Mouse (Mus musculus) intestine, postnatal 0 days (tissue): ENCODE results near the gene Scamp1. TPM values are rescaled to one million over a fixed set of nuclear protein-coding genes. Genes with fewer than 3 reads are reported as not detected.

Experiments used
- ATAC-seq: fragments of 200-750 bp; cut with Nextera tagmentation; 2 replicates; pipeline ENCODE4 v1.8.0; 2017; ENCODE audit warnings: mild to moderate bottlenecking, moderate TSS enrichment, moderate library complexity
- H3K27ac ChIP-seq: fragments of 300-500 bp; sonication (generic); 2 replicates; pipeline ENCODE4 v1.5.1; 2014; ENCODE audit warnings: mild to moderate bottlenecking, low read depth, low read length, moderate library complexity
- H3K27me3 ChIP-seq: fragments of 300-500 bp; sonication (generic); replicated peaks from 2 replicates; pipeline ENCODE4 v1.6.1; 2014; ENCODE audit warnings: low read length, mixed read lengths; ENCODE audit not compliant: control insufficient read depth, insufficient read depth
- H3K36me3 ChIP-seq: fragments of 300-500 bp; sonication (generic); 2 replicates; pipeline ENCODE4 v1.6.1; 2014; ENCODE audit warnings: mild to moderate bottlenecking, moderate library complexity; ENCODE audit not compliant: control insufficient read depth, insufficient read depth
- H3K4me1 ChIP-seq: fragments of 300-500 bp; sonication (generic); replicated peaks from 2 replicates; pipeline ENCODE4 v1.6.1; 2014; ENCODE audit warnings: antibody characterized with exemption, low read length, mixed read lengths; ENCODE audit not compliant: control insufficient read depth, insufficient read depth
- H3K4me2 ChIP-seq: fragments of 300-500 bp; sonication (generic); replicated peaks from 2 replicates; pipeline ENCODE4 v1.6.1; 2014; ENCODE audit warnings: low read depth, mild to moderate bottlenecking, moderate library complexity
- H3K4me3 ChIP-seq: fragments of 300-500 bp; sonication (generic); 2 replicates; pipeline ENCODE4 v1.5.1; 2014; ENCODE audit warnings: low read depth, low read length
- H3K9ac ChIP-seq: fragments of 300-500 bp; sonication (generic); 2 replicates; pipeline ENCODE4 v1.6.1; 2014; ENCODE audit warnings: mild to moderate bottlenecking, low read depth, low read length
- H3K9me3 ChIP-seq: fragments of 300-500 bp; sonication (generic); 2 replicates; pipeline ENCODE4 v1.6.1; 2016; ENCODE audit warnings: mixed run types; ENCODE audit not compliant: control insufficient read depth
- CTCF ChIP-seq: sonication (generic); IDR thresholded peaks from 2 replicates; pipeline ENCODE4 v1.5.1; 2016; ENCODE audit warnings: low read depth, mild to moderate bottlenecking, control low read depth, antibody characterized with exemption, moderate library complexity
- WGBS: fragments of 180-500 bp; shearing (Covaris S2); extraction: QIAGEN DNeasy Blood & Tissue Kit; methylation state at CpG from one replicate; pipeline ENCODE4 v1.1.7; 2014; 5-methylcytosine and 5-hydroxymethylcytosine counted together
- polyA plus RNA-seq: library from polyadenylated mRNA; unstranded; fragments of >200 nt; fragmentation: Nextera tagmentation; extraction: Ambion mirVana; gene quantifications from 2 replicates; pipeline ENCODE4 v1.2.1, GENCODE M21; 2015

Scamp1 gene
- polyA plus RNA-seq, 1 experiment from 2014 or later = 11.8 TPM

DNA sequence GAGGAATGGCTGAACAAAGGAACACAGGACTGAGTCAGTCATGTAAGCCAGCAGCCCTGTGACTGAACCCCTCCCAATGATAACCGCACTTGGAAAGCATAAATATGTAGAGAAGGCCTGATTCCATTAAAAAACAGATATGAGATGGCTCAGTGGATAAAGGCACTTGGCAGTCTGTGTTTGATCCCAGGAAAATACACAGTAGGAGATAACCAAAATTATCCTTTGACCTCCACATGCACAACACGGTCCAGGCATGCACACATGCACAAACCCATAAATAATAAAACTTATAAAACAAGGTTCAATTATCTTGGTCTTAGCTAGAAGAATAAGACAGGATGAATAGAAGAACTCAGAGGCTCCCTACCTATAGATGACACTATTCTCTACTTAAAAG lies 27.9 kb downstream of the Scamp1 start:
- TF ChIP-seq CTCF = no peak
- no peaks in the 10 kb centered on the region for H3K36me3 ChIP-seq
- H3K4me1 ChIP-seq = peaks cover 17% of the 10 kb centered on the region
- 29% methylated on average over 2 of the region's 2 CpGs for WGBS
- H3K27ac ChIP-seq = no peak overlapping the region; the same call in 1 of the 2 replicates
- no peaks in the 10 kb centered on the region for H3K27me3 ChIP-seq
- no peak for ATAC-seq
- H3K9me3 ChIP-seq = no peaks in the 10 kb centered on the region
- peak overlapping the region; percentile 13; the same call in 1 of the 2 replicates for H3K4me2 ChIP-seq
- H3K9ac ChIP-seq = no peak overlapping the region
- no peak overlapping the region for H3K4me3 ChIP-seq

DNA sequence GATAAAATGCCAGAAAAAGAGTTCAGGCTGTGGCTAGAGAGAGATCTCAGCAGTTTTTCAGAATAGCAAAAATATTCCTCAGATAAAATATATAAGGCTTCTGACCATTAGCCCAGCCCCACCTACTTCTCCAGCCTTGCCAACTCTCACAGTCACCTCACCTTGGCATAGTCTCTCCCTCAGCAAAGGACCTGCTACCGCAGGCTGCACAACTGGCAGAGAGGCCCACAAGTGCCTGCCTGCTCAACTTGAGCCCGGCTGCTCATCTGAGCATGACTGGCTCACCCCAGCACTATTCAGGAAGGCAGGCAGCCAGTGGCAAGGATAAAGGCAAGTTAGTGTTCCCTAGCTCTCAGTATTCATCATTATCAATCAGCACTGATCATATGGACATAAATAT lies 30.5 kb downstream of the Scamp1 start:
- H3K9ac ChIP-seq = no peak overlapping the region
- no peak for TF ChIP-seq CTCF
- H3K27me3 ChIP-seq = no peaks in the 10 kb centered on the region
- WGBS = 87% methylated on average over 2 of the region's 2 CpGs
- no peaks in the 10 kb centered on the region for H3K9me3 ChIP-seq
- ATAC-seq = no peak
- no peaks in the 10 kb centered on the region for H3K36me3 ChIP-seq
- no peak overlapping the region for H3K4me3 ChIP-seq
- no peak overlapping the region for H3K27ac ChIP-seq
- H3K4me1 ChIP-seq = peaks cover 17% of the 10 kb centered on the region
- no peak overlapping the region for H3K4me2 ChIP-seq

DNA sequence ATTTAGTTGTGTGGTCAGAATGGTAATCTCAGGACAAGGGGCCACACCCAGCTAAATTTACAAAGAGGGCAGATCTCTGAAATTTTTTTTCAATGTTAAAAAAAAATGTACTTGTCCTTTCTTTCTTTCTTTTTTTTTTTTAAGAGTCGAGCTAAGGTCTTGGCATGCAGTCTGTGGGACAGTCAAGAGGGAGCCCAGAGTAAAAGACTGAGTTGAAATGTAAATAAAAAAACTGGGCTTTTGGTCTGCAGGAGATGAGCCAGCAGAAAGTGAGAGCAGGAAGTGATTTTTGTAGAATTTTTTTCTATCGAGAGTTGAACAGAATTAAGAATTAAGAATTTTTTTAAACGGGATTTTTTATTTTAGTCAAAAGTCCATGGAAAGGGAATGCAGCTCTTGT lies 31.4 kb downstream of the Scamp1 start:
- H3K4me1 ChIP-seq = peaks cover 17% of the 10 kb centered on the region

DNA sequence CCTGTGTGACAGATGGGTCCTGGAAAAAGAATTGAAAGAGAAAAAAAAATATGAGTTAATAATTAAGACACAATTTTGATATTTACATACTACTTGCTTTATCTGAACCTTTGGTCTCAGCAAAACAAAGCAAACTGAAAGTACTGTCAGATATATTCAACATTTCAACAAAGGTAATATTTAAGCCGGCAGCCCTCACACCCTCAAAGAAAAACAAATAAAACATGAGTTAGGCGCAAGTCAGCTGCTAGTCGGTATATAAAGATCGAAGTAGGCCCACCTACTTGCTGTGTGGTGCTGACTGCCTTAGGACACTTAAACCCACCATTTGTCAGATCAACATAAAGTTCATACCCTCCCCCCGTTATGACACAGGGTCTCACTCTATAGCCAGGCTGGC lies 32.6 kb downstream of the Scamp1 start:
- Histone ChIP-seq H3K27me3 (no peaks in the 10 kb centered on the region), H3K9ac (no peak overlapping the region), H3K27ac (0 out of 2 replicates have a peak overlapping the region, but pooled peaks have one; percentile 11), H3K4me3 (no peak overlapping the region), H3K4me1 (peaks cover 15% of the 10 kb centered on the region), H3K4me2 (peak overlapping the region; percentile 42), H3K36me3 (no peaks in the 10 kb centered on the region), H3K9me3 (no peaks in the 10 kb centered on the region)
- no peak for TF ChIP-seq CTCF
- peak; percentile 50 for ATAC-seq
- WGBS = 47% methylated on average over 5 of the region's 5 CpGs

More for the DNA sequence above, 31.4 kb downstream of the Scamp1 start:
- Histone ChIP-seq H3K4me2 (no peak overlapping the region), H3K36me3 (no peaks in the 10 kb centered on the region), H3K9ac (no peak overlapping the region), H3K27me3 (no peaks in the 10 kb centered on the region), H3K27ac (no peak overlapping the region), H3K9me3 (no peaks in the 10 kb centered on the region), H3K4me3 (no peak overlapping the region)
- WGBS = 67% methylated on average over 3 of the region's 3 CpGs
- ATAC-seq = no peak
- no peak for TF ChIP-seq CTCF

DNA sequence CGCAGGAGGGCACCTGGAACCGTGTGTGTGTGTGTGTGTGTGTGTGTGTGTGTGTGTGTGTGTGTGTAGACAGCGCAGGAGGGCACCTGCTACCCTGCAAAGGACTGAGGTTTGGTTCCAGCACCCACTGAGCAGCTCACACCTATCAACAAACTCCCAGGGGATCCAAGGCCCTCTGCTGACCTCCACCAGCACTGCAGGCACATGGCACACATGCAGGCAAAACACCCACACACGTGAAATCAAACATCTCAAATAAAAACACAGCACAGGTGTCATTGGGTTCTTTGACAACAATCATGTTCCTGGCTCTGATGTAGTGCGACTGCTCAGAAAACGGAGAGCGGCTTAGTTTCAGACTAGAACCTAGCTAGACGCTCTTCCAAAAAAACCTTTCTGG lies 34.9 kb downstream of the Scamp1 start:
- Histone ChIP-seq H3K9ac (no peak overlapping the region), H3K4me3 (no peak overlapping the region), H3K9me3 (no peaks in the 10 kb centered on the region), H3K36me3 (no peaks in the 10 kb centered on the region), H3K27me3 (no peaks in the 10 kb centered on the region), H3K27ac (no peak overlapping the region), H3K4me1 (0 out of 2 replicates have a peak, but pooled peaks cover 2% of the 10 kb centered on the region), H3K4me2 (no peak overlapping the region)
- peak; percentile 46 for TF ChIP-seq CTCF
- 93% methylated on average over 7 of the region's 8 CpGs for WGBS
- no peak for ATAC-seq

DNA sequence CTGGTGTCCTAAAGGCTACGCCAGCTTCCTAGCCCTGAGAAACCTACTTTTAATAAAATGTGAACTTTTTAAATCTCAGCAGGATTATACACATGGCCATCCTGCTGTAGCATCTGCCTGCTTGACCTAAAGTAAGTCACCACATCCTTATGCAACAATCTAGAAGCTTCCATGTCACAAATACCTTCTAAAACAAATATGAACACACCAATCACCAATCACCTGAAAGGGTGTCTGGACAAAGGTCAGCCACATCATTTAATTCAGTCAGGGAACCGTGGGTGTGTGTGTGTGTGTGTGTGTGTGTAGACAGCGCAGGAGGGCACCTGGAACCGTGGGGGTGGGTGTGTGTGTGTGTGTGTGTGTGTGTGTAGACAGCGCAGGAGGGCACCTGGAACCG lies 35.5 kb downstream of the Scamp1 start:
- 0 out of 2 replicates have a peak, but pooled peaks cover 2% of the 10 kb centered on the region for H3K4me1 ChIP-seq
- 79% methylated on average over 6 of the region's 6 CpGs for WGBS
- H3K4me3 ChIP-seq = no peak overlapping the region
- no peak overlapping the region for H3K27ac ChIP-seq
- no peaks in the 10 kb centered on the region for H3K9me3 ChIP-seq
- H3K27me3 ChIP-seq = no peaks in the 10 kb centered on the region
- H3K4me2 ChIP-seq = no peak overlapping the region
- no peaks in the 10 kb centered on the region for H3K36me3 ChIP-seq
- H3K9ac ChIP-seq = no peak overlapping the region
- TF ChIP-seq CTCF = no peak
- ATAC-seq = no peak

DNA sequence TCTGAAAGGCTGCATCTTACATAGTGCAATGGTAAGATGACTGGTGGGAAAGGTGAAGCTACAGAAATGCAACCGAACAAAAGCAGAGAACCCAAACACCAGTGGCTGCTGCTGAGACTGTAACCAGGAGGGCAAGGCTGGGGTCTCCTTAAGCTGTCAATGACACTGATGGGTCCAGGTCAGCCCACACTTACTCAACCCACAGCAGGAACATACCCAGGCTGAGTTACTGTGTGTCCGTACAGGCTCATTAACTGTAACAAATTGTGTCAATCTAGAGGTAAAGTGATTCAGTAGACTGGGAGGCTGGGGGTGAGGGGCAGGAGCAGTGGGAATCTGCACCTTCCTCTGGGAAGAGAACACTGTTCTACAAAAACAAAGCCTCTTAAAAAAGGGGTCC lies 42.8 kb downstream of the Scamp1 start:
- ATAC-seq = no peak
- Histone ChIP-seq H3K4me1 (no peaks in the 10 kb centered on the region), H3K4me3 (no peak overlapping the region), H3K27ac (no peak overlapping the region), H3K9me3 (no peaks in the 10 kb centered on the region), H3K36me3 (no peaks in the 10 kb centered on the region; the same call in 1 of the 2 replicates), H3K4me2 (no peak overlapping the region), H3K27me3 (no peaks in the 10 kb centered on the region), H3K9ac (no peak overlapping the region)
- 93% methylated on average over 2 of the region's 2 CpGs for WGBS
- TF ChIP-seq CTCF = no peak
